Mouse (Mus musculus): ENCODE measurements around the gene Nme9. TPM values are rescaled to one million over a fixed set of nuclear protein-coding genes. Genes with fewer than 3 reads are reported as not detected.

The Nme9 gene
- total and polyA plus RNA-seq, 2 experiments from 2014 or later = 0.18 TPM; not detected in 1

GRCm38 (mm10) chr9:99499336-99499735 lies 48.1 kb downstream of the Nme9 start:
- Histone ChIP-seq H3K4me2 (ENCODE audit: low read depth, low read length) (no peak overlapping the region), H3K4me1 (ENCODE audit: control insufficient read depth, insufficient read depth) (no peaks in the 10 kb centered on the region), H3K27ac (ENCODE audit: low read depth) (no peak overlapping the region), H3K27me3 (ENCODE audit: control insufficient read depth, insufficient read depth, low read length) (no peaks in the 10 kb centered on the region), H3K9me3 (replicated peaks; ENCODE audit: control insufficient read depth, low read length) (no peaks in the 10 kb centered on the region), H3K36me3 (replicated peaks; ENCODE audit: control insufficient read depth, insufficient read depth, low read length) (peaks cover 39% of the 10 kb centered on the region), H3K9ac (replicated peaks; ENCODE audit: low read depth, low read length) (no peak overlapping the region), H3K4me3 (ENCODE audit: low read depth, low read length) (no peak overlapping the region)
- DNase-seq (ENCODE audit: low spot score) (no peak), ATAC-seq (ENCODE audit: insufficient read depth, low read depth) (no peak)
- TF ChIP-seq CTCF (IDR thresholded peaks at IDR 0.05; ENCODE audit: low read depth) (no peak), EP300 (IDR thresholded peaks at IDR 0.05; ENCODE audit: low read depth) (no peak)
- 93% methylated on average over 4 of the region's 4 CpGs for WGBS

GRCm38 (mm10) chr9:99505875-99506274 lies 54.6 kb downstream of the Nme9 start:
- H3K36me3 ChIP-seq (replicated peaks; ENCODE audit: control insufficient read depth, insufficient read depth, low read length) = peaks cover 18% of the 10 kb centered on the region
- H3K4me1 ChIP-seq (ENCODE audit: control insufficient read depth, insufficient read depth) = no peaks in the 10 kb centered on the region
- H3K27ac ChIP-seq (ENCODE audit: low read depth) = no peak overlapping the region
- WGBS = 80% methylated on average over 7 of the region's 7 CpGs
- no peaks in the 10 kb centered on the region for H3K27me3 ChIP-seq (ENCODE audit: control insufficient read depth, insufficient read depth, low read length)
- TF ChIP-seq CTCF (IDR thresholded peaks at IDR 0.05; ENCODE audit: low read depth) (no peak), EP300 (IDR thresholded peaks at IDR 0.05; ENCODE audit: low read depth) (no peak)
- ATAC-seq (ENCODE audit: insufficient read depth, low read depth) (no peak), DNase-seq (ENCODE audit: low spot score) (no peak)
- H3K9ac ChIP-seq (replicated peaks; ENCODE audit: low read depth, low read length) = no peak overlapping the region
- no peaks in the 10 kb centered on the region for H3K9me3 ChIP-seq (replicated peaks; ENCODE audit: control insufficient read depth, low read length)
- no peak overlapping the region for H3K4me3 ChIP-seq (ENCODE audit: low read depth, low read length)
- no peak overlapping the region for H3K4me2 ChIP-seq (ENCODE audit: low read depth, low read length)

Other genes with a start within 250 kb of the Nme9 start
- gene Faiml, start 214.2 kb upstream of the Nme9 start, total RNA-seq (2014; rRNA removed; ENCODE audit: low replicate concordance) = not detected in 2 replicates
- not detected in 2 replicates for gene Faiml, start 214.2 kb upstream of the Nme9 start, polyA plus RNA-seq (2015; fragmentation: Nextera tagmentation; extraction: Ambion mirVana)
- 9.2 and 68.0 TPM in 2 replicates for gene Cep70, start 208.1 kb upstream of the Nme9 start, total RNA-seq (2014; rRNA removed; ENCODE audit: low replicate concordance)
- gene Cep70, start 208.1 kb upstream of the Nme9 start, polyA plus RNA-seq (2015; fragmentation: Nextera tagmentation; extraction: Ambion mirVana) = 15.5 and 16.1 TPM in 2 replicates
- 0.04 and 0.12 TPM in 2 replicates for gene Esyt3, start 92.9 kb upstream of the Nme9 start, total RNA-seq (2014; rRNA removed; ENCODE audit: low replicate concordance)
- gene Esyt3, start 92.9 kb upstream of the Nme9 start, polyA plus RNA-seq (2015; fragmentation: Nextera tagmentation; extraction: Ambion mirVana) = 0.16 and 0.21 TPM in 2 replicates
- gene Mras, start 14.1 kb upstream of the Nme9 start, total RNA-seq (2014; rRNA removed; ENCODE audit: low replicate concordance) = 13.8 and 15.8 TPM in 2 replicates
- 11.9 and 13.0 TPM in 2 replicates for gene Mras, start 14.1 kb upstream of the Nme9 start, polyA plus RNA-seq (2015; fragmentation: Nextera tagmentation; extraction: Ambion mirVana)
- 17.4 and 22.5 TPM in 2 replicates for gene Armc8, start 117.4 kb downstream of the Nme9 start, total RNA-seq (2014; rRNA removed; ENCODE audit: low replicate concordance)
- 16.8 and 18.5 TPM in 2 replicates for gene Armc8, start 117.4 kb downstream of the Nme9 start, polyA plus RNA-seq (2015; fragmentation: Nextera tagmentation; extraction: Ambion mirVana)
- gene Dbr1, start 124.3 kb downstream of the Nme9 start, total RNA-seq (2014; rRNA removed; ENCODE audit: low replicate concordance) = 11.3 and 14.8 TPM in 2 replicates
- 9.9 and 11.6 TPM in 2 replicates for gene Dbr1, start 124.3 kb downstream of the Nme9 start, polyA plus RNA-seq (2015; fragmentation: Nextera tagmentation; extraction: Ambion mirVana)
- gene A4gnt, start 161.0 kb downstream of the Nme9 start, total RNA-seq (2014; rRNA removed; ENCODE audit: low replicate concordance) = not detected in 2 replicates
- gene A4gnt, start 161.0 kb downstream of the Nme9 start, polyA plus RNA-seq (2015; fragmentation: Nextera tagmentation; extraction: Ambion mirVana) = not detected in 2 replicates
- gene Dzip1l, start 178.0 kb downstream of the Nme9 start, total RNA-seq (2014; rRNA removed; ENCODE audit: low replicate concordance) = 25.9 and 30.5 TPM in 2 replicates
- 6.5 and 7.2 TPM in 2 replicates for gene Dzip1l, start 178.0 kb downstream of the Nme9 start, polyA plus RNA-seq (2015; fragmentation: Nextera tagmentation; extraction: Ambion mirVana)

Measured in heart, postnatal 0 days (tissue).